Mouse (Mus musculus): ENCODE results near the gene Fbxo27. TPM values are rescaled to one million over a fixed set of nuclear protein-coding genes. Genes with fewer than 3 reads are reported as not detected.

Gene Fbxo27
- total RNA-seq, 2 experiments from 2014 or later, result 16.8 to 20.1 TPM

Other genes with a start within 250 kb of the Fbxo27 start
- gene Lrfn1, start 240.9 kb upstream of the Fbxo27 start, total RNA-seq (2021), result 10 to 100 TPM; 64.3 to 72.3 TPM
- gene Ifnl2, start 182.4 kb upstream of the Fbxo27 start, total RNA-seq (2021), result not detected
- gene Ifnl3, start 170.0 kb upstream of the Fbxo27 start, total RNA-seq (2021), result not detected
- not detected for gene Sycn, start 152.0 kb upstream of the Fbxo27 start, total RNA-seq (2021)
- gene Nccrp1, start 145.6 kb upstream of the Fbxo27 start, total RNA-seq (2021), result under 1 TPM; 0.48 to 0.52 TPM
- 10 to 100 TPM; 66.4 to 79.4 TPM for gene Samd4b, start 94.7 kb upstream of the Fbxo27 start, total RNA-seq (2021)
- gene Pak4, start 94.7 kb upstream of the Fbxo27 start, total RNA-seq (2021), result 10 to 100 TPM; 15.1 to 15.8 TPM
- gene Acp7, start 61.5 kb upstream of the Fbxo27 start, total RNA-seq (2021), result 1 to 10 TPM; 1.2 to 1.7 TPM
- 1 to 10 TPM in 1 of 2 experiments, under 1 TPM in 1; 0.92 to 1.3 TPM for gene Fbxo17, start 24.0 kb downstream of the Fbxo27 start, total RNA-seq (2021)
- gene Mrps12, start 49.0 kb downstream of the Fbxo27 start, total RNA-seq (2021), result 10 to 100 TPM; 55.7 to 56.6 TPM
- 10 to 100 TPM in 1 of 2 experiments, 1 to 10 TPM in 1; 9.9 to 11.6 TPM for gene Sars2, start 49.1 kb downstream of the Fbxo27 start, total RNA-seq (2021)
- under 1 TPM; 0.38 to 0.45 TPM for gene Ccer2, start 63.3 kb downstream of the Fbxo27 start, total RNA-seq (2021)
- 100 to 1,000 TPM; 156 to 162 TPM for gene Sirt2, start 73.9 kb downstream of the Fbxo27 start, total RNA-seq (2021)
- gene Nfkbib, start 74.7 kb downstream of the Fbxo27 start, total RNA-seq (2021), result 10 to 100 TPM; 25.3 to 29.2 TPM
- gene Rinl, start 96.1 kb downstream of the Fbxo27 start, total RNA-seq (2021), result 1 to 10 TPM; 2.5 TPM
- 100 to 1,000 TPM; 417 to 431 TPM for gene Hnrnpl, start 115.7 kb downstream of the Fbxo27 start, total RNA-seq (2021)
- gene Ech1, start 132.4 kb downstream of the Fbxo27 start, total RNA-seq (2021), result 10 to 100 TPM; 60.8 to 61.8 TPM
- gene Lgals4, start 141.0 kb downstream of the Fbxo27 start, total RNA-seq (2021), result 1 to 10 TPM; 3.6 to 6.1 TPM
- gene Lgals7, start 171.0 kb downstream of the Fbxo27 start, total RNA-seq (2021), result not detected
- gene Capn12, start 188.6 kb downstream of the Fbxo27 start, total RNA-seq (2021), result under 1 TPM; 0.22 to 0.35 TPM